Mouse (Mus musculus): ENCODE data around the gene Slc28a1. TPM values are rescaled to one million over a fixed set of nuclear protein-coding genes. Genes with fewer than 3 reads are reported as not detected.

The Slc28a1 gene
- polyA plus RNA-seq, 1 experiment from 2014 or later: 1.2 TPM

- WGBS: under 1% methylated on average over 57 of the region's 57 CpGs
- H3K36me3 ChIP-seq (ENCODE audit: insufficient read depth, low read length): no peaks in the 10 kb centered on the region
- H3K4me1 ChIP-seq (ENCODE audit: insufficient read depth, low read length): peaks cover 19% of the 10 kb centered on the region; the same call in 1 of the 2 replicates
- H3K4me3 ChIP-seq (ENCODE audit: low read length): peak overlapping the region; percentile 62
- peak; percentile 93 for ATAC-seq (ENCODE audit: low FRiP score, low TSS enrichment)
- peak overlapping the region; percentile 75 for H3K9ac ChIP-seq (replicated peaks; ENCODE audit: low read length)
- H3K27me3 ChIP-seq (ENCODE audit: insufficient read depth, low read length): peaks cover 20% of the 10 kb centered on the region
- H3K4me2 ChIP-seq (replicated peaks; ENCODE audit: low read depth, low read length): peak overlapping the region; percentile 58
- no peaks in the 10 kb centered on the region for H3K9me3 ChIP-seq (ENCODE audit: low read length)
- peak overlapping the region; percentile 89 for H3K27ac ChIP-seq (ENCODE audit: low read length)
Observed at GRCm38 (mm10) chr7:81212697-81213346, 98.2 kb downstream of the Slc28a1 start.

GRCm38 (mm10) chr7:81213347-81214152, 99.0 kb downstream of the Slc28a1 start, which contains the start of gene Pde8a:
Pde8a (plus strand) TSS chr7:81213596.
- H3K4me3 ChIP-seq (ENCODE audit: low read length): peak within 1 kb of the TSS; percentile 62
- under 1% methylated on average over 82 of the region's 128 CpGs for WGBS

GRCm38 (mm10) chr7:81214153-81214907, 99.7 kb downstream of the Slc28a1 start:
- Histone ChIP-seq H3K36me3 (ENCODE audit: insufficient read depth, low read length) (no peaks in the 10 kb centered on the region), H3K27ac (ENCODE audit: low read length) (peak overlapping the region; percentile 54; the same call in 1 of the 2 replicates), H3K4me1 (ENCODE audit: insufficient read depth, low read length) (peaks cover 24% of the 10 kb centered on the region; the same call in 1 of the 2 replicates), H3K4me2 (replicated peaks; ENCODE audit: low read depth, low read length) (peak overlapping the region; percentile 58), H3K9me3 (ENCODE audit: low read length) (no peaks in the 10 kb centered on the region), H3K9ac (replicated peaks; ENCODE audit: low read length) (peak overlapping the region; percentile 75), H3K27me3 (ENCODE audit: insufficient read depth, low read length) (peaks cover 20% of the 10 kb centered on the region), H3K4me3 (ENCODE audit: low read length) (peak overlapping the region; percentile 62)
- ATAC-seq (ENCODE audit: low FRiP score, low TSS enrichment): no peak
- WGBS: 6% methylated on average over 40 of the region's 40 CpGs

More at GRCm38 (mm10) chr7:81213347-81214152, 99.0 kb downstream of the Slc28a1 start, which contains the start of gene Pde8a:
- Histone ChIP-seq H3K9me3 (ENCODE audit: low read length) (no peaks in the 10 kb centered on the region), H3K4me2 (replicated peaks; ENCODE audit: low read depth, low read length) (peak within 1 kb of the TSS; percentile 58), H3K36me3 (ENCODE audit: insufficient read depth, low read length) (no peaks in the 10 kb centered on the region), H3K27me3 (ENCODE audit: insufficient read depth, low read length) (peaks cover 20% of the 10 kb centered on the region), H3K4me1 (ENCODE audit: insufficient read depth, low read length) (peaks cover 19% of the 10 kb centered on the region; the same call in 1 of the 2 replicates), H3K9ac (replicated peaks; ENCODE audit: low read length) (peak within 1 kb of the TSS; percentile 75), H3K27ac (ENCODE audit: low read length) (peak within 1 kb of the TSS; percentile 89)
- ATAC-seq (ENCODE audit: low FRiP score, low TSS enrichment): 0 out of 2 replicates have a peak, but pooled peaks have one; percentile 0

GRCm38 (mm10) chr7:81215950-81216349, 101.4 kb downstream of the Slc28a1 start:
- no peaks in the 10 kb centered on the region for H3K9me3 ChIP-seq (ENCODE audit: low read length)
- no peak overlapping the region for H3K4me3 ChIP-seq (ENCODE audit: low read length)
- no peaks in the 10 kb centered on the region for H3K36me3 ChIP-seq (ENCODE audit: insufficient read depth, low read length)
- H3K4me2 ChIP-seq (replicated peaks; ENCODE audit: low read depth, low read length): no peak overlapping the region
- WGBS: 77% methylated on average over 1 of the region's 1 CpGs
- no peak overlapping the region for H3K27ac ChIP-seq (ENCODE audit: low read length)
- peaks cover 25% of the 10 kb centered on the region; the same call in 1 of the 2 replicates for H3K4me1 ChIP-seq (ENCODE audit: insufficient read depth, low read length)
- peaks cover 14% of the 10 kb centered on the region; the same call in 1 of the 2 replicates for H3K27me3 ChIP-seq (ENCODE audit: insufficient read depth, low read length)
- ATAC-seq (ENCODE audit: low FRiP score, low TSS enrichment): no peak
- no peak overlapping the region for H3K9ac ChIP-seq (replicated peaks; ENCODE audit: low read length)

GRCm38 (mm10) chr7:81219321-81219720, 104.7 kb downstream of the Slc28a1 start:
- no peak overlapping the region for H3K4me2 ChIP-seq (replicated peaks; ENCODE audit: low read depth, low read length)
- H3K27me3 ChIP-seq (ENCODE audit: insufficient read depth, low read length): no peaks in the 10 kb centered on the region
- peak; percentile 63; the same call in 1 of the 2 replicates for ATAC-seq (ENCODE audit: low FRiP score, low TSS enrichment)
- H3K9me3 ChIP-seq (ENCODE audit: low read length): no peaks in the 10 kb centered on the region
- no peak overlapping the region for H3K27ac ChIP-seq (ENCODE audit: low read length)
- H3K36me3 ChIP-seq (ENCODE audit: insufficient read depth, low read length): no peaks in the 10 kb centered on the region
- 0 out of 2 replicates have a peak, but pooled peaks cover 6% of the 10 kb centered on the region for H3K4me1 ChIP-seq (ENCODE audit: insufficient read depth, low read length)
- H3K9ac ChIP-seq (replicated peaks; ENCODE audit: low read length): no peak overlapping the region
- H3K4me3 ChIP-seq (ENCODE audit: low read length): no peak overlapping the region
- WGBS: 46% methylated on average over 7 of the region's 7 CpGs

Other genes starting within 250 kb of the Slc28a1 start
- 43.6 and 44.8 TPM in 2 replicates for gene Wdr73, start 213.5 kb upstream of the Slc28a1 start, polyA plus RNA-seq (2015; fragmentation: Nextera tagmentation; extraction: Ambion mirVana)
- gene Nmb, start 209.7 kb upstream of the Slc28a1 start, polyA plus RNA-seq (2015; fragmentation: Nextera tagmentation; extraction: Ambion mirVana): 9.0 TPM in 2 replicates
- 226 and 239 TPM in 2 replicates for gene Sec11a, start 167.0 kb upstream of the Slc28a1 start, polyA plus RNA-seq (2015; fragmentation: Nextera tagmentation; extraction: Ambion mirVana)
- 12.0 and 17.9 TPM in 2 replicates for gene Zfp592, start 121.1 kb upstream of the Slc28a1 start, polyA plus RNA-seq (2015; fragmentation: Nextera tagmentation; extraction: Ambion mirVana)
- 0.31 and 0.65 TPM in 2 replicates for gene Alpk3, start 57.2 kb upstream of the Slc28a1 start, polyA plus RNA-seq (2015; fragmentation: Nextera tagmentation; extraction: Ambion mirVana)
- 4.6 and 5.9 TPM in 2 replicates for gene Pde8a, start 98.8 kb downstream of the Slc28a1 start, polyA plus RNA-seq (2015; fragmentation: Nextera tagmentation; extraction: Ambion mirVana)
- 1,196 and 1,210 TPM in 2 replicates for gene Rps17, start 230.5 kb downstream of the Slc28a1 start, polyA plus RNA-seq (2015; fragmentation: Nextera tagmentation; extraction: Ambion mirVana)